Mouse (Mus musculus) lung, postnatal 0 days (tissue): ENCODE results near the gene Notum. TPM values are rescaled to one million over a fixed set of nuclear protein-coding genes. Genes with fewer than 3 reads are reported as not detected.

Experiments
- ATAC-seq: fragments of 200-750 bp; cut with Nextera tagmentation; 2 replicates; pipeline ENCODE4 v1.8.0; 2017; ENCODE audit warnings: moderate library complexity
- DNase-seq: peaks from one replicate; pipeline ENCODE4 v3.0.0-alpha.2; 2016; ENCODE audit warnings: low spot score
- H3K27ac ChIP-seq: fragments of 300-500 bp; sonication (generic); 2 replicates; pipeline ENCODE4 v1.5.1; 2014; ENCODE audit warnings: antibody characterized with exemption, mild to moderate bottlenecking, low read length, mixed read lengths
- H3K27me3 ChIP-seq: fragments of 300-500 bp; sonication (generic); replicated peaks from 2 replicates; pipeline ENCODE4 v1.6.1; 2014; ENCODE audit warnings: low read length, mixed read lengths; ENCODE audit not compliant: insufficient read depth
- H3K36me3 ChIP-seq: fragments of 300-500 bp; sonication (generic); 2 replicates; pipeline ENCODE4 v1.6.1; 2014; ENCODE audit warnings: low read length, mixed read lengths; ENCODE audit not compliant: insufficient read depth
- H3K4me1 ChIP-seq: fragments of 300-500 bp; sonication (generic); 2 replicates; pipeline ENCODE4 v1.6.1; 2014; ENCODE audit warnings: antibody characterized with exemption, low read depth, low read length, mixed read lengths; ENCODE audit not compliant: insufficient read depth
- H3K4me2 ChIP-seq: fragments of 300-500 bp; sonication (generic); replicated peaks from 2 replicates; pipeline ENCODE4 v1.6.1; 2014; ENCODE audit warnings: low read depth, mild to moderate bottlenecking, low read length, moderate library complexity, mixed read lengths
- H3K4me3 ChIP-seq: fragments of 300-500 bp; sonication (generic); 2 replicates; pipeline ENCODE4 v1.5.1; 2014; ENCODE audit warnings: low read depth, low read length
- H3K9ac ChIP-seq: fragments of 300-500 bp; sonication (generic); replicated peaks from 2 replicates; pipeline ENCODE4 v1.6.1; 2014; ENCODE audit warnings: low read depth, mild to moderate bottlenecking
- H3K9me3 ChIP-seq: fragments of 300-500 bp; sonication (generic); 2 replicates; pipeline ENCODE4 v1.6.1; 2016; ENCODE audit warnings: low read length, mixed read lengths
- CTCF ChIP-seq: IDR thresholded peaks from 2 replicates; pipeline ENCODE4 v1.5.1; 2016; ENCODE audit warnings: antibody characterized with exemption, mild to moderate bottlenecking
- EP300 ChIP-seq: IDR thresholded peaks from 2 replicates; pipeline ENCODE4 v1.6.1; 2016; ENCODE audit warnings: antibody characterized with exemption, mild to moderate bottlenecking, control low read depth
- WGBS: fragments of 180-500 bp; shearing (Covaris S2); extraction: QIAGEN DNeasy Blood & Tissue Kit; methylation state at CpG from one replicate; pipeline ENCODE4 v1.1.7; 2014; 5-methylcytosine and 5-hydroxymethylcytosine counted together
- polyA plus RNA-seq: library from polyadenylated mRNA; unstranded; fragments of >200 nt; fragmentation: Nextera tagmentation; extraction: Ambion mirVana; gene quantifications from 2 replicates; pipeline ENCODE4 v1.2.1, GENCODE M21; 2015

Notum gene
- polyA plus RNA-seq, 1 experiment from 2014 or later, result 8.5 TPM

DNA sequence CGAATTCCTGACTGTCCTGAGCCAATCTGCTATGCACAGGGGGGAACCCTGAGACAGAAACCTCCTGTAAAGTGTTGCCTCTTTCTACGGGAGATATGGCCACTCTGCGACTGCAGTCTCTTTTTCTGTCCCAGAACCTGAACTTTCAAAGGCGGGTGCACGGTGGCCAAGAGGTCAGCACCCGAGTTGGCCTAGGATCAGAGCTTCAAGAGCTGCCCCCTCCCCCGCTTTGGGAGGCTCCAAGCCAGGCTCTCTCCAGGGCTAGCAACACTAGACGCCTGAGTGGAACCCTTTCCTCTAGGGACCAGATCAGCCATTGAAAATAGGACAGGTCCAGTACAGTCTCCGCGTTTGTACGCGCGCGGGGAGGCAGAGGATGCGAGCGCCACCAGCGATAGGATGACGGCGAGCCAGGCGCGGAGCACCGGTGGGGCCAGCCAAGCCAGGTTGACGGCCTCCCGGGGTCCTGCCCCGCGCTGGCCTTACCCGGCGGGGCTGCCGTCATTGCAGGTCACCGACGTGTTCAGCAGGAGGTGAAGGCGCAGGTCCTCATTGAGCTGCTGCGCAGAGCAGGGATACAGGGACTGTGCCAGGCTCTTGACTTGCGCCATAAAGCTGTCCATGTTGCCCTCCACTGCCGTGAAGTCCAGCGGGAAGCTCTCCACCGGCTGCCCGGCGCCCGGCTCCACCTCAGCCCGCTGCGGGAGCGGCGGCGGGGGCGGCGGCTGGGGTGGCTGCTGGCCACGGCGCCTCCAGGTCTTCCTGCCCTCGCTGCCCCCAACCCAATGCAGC, 1.3 kb downstream of the Notum start:
- Histone ChIP-seq H3K4me3 (peak overlapping the region; percentile 45), H3K36me3 (no peaks in the 10 kb centered on the region), H3K9ac (no peak overlapping the region), H3K27ac (no peak overlapping the region), H3K9me3 (no peaks in the 10 kb centered on the region), H3K4me2 (peak overlapping the region; percentile 79), H3K4me1 (peaks cover 7% of the 10 kb centered on the region), H3K27me3 (peaks cover 41% of the 10 kb centered on the region)
- WGBS, result 3% methylated on average over 40 of the region's 50 CpGs
- ATAC-seq (peak; percentile 13; the same call in 1 of the 2 replicates), DNase-seq (no peak)
- no peak for TF ChIP-seq EP300
- no peak for TF ChIP-seq CTCF

GRCm38 (mm10) chr11:120658876-120659410, 2.0 kb downstream of the Notum start:
- 3% methylated on average over 24 of the region's 24 CpGs for WGBS
- peaks cover 41% of the 10 kb centered on the region for H3K27me3 ChIP-seq
- TF ChIP-seq EP300 (no peak), CTCF (peak; percentile 96)
- no peak overlapping the region for H3K9ac ChIP-seq
- H3K4me3 ChIP-seq, result peak overlapping the region; percentile 12; the same call in 1 of the 2 replicates
- no peaks in the 10 kb centered on the region for H3K36me3 ChIP-seq
- ATAC-seq, result peak; percentile 51
- peaks cover 7% of the 10 kb centered on the region for H3K4me1 ChIP-seq
- peak; percentile 88 for DNase-seq
- H3K27ac ChIP-seq, result no peak overlapping the region
- no peaks in the 10 kb centered on the region for H3K9me3 ChIP-seq
- H3K4me2 ChIP-seq, result peak overlapping the region; percentile 79

DNA sequence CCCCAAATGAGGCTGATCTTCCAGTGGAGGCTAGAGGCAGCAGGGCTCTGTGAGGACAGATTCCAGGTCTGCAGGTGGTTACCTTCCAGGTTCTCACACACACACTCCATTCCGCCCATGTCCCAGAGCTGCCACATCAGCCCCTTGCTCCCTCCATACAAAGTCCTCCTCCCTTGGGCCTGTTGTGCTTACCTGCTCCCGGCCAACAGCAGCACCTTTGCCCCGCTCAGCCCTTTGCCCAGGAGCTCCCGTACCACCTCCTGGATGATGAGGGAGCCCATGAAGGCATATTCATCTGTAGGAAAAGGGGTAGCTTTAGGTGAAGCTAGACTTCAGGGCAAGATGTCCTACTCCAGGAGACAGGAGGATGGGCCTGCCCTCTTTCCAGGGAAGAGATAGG, 3.7 kb downstream of the Notum start:
- H3K36me3 ChIP-seq, result no peaks in the 10 kb centered on the region
- peaks cover 41% of the 10 kb centered on the region for H3K27me3 ChIP-seq
- no peak for TF ChIP-seq CTCF
- no peaks in the 10 kb centered on the region for H3K9me3 ChIP-seq
- H3K27ac ChIP-seq, result no peak overlapping the region
- no peak overlapping the region for H3K4me3 ChIP-seq
- 78% methylated on average over 4 of the region's 4 CpGs for WGBS
- H3K9ac ChIP-seq, result no peak overlapping the region
- no peak overlapping the region for H3K4me2 ChIP-seq
- H3K4me1 ChIP-seq, result peaks cover 7% of the 10 kb centered on the region
- DNase-seq (no peak), ATAC-seq (no peak)

DNA sequence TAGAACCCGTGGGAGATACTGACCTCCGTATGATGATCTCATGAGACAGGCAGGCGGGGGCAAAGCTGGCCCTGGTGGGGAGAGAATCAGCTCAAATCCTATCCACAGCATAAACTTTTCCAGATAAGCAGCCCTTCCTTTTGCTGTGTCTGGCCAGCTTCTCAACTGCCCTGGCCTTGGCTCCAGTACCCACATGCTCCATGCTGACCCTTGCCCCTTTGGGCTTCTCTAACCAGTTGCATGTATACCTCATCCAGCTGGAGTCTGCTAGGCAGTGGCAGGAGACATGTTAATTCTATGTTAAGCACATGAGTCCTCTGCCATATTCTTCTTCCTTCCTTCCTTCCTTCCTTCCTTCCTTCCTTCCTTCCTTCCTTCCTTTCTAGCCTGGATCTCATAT, 6.2 kb downstream of the Notum start:
- Histone ChIP-seq H3K4me2 (no peak overlapping the region), H3K9me3 (no peaks in the 10 kb centered on the region), H3K27me3 (peaks cover 17% of the 10 kb centered on the region), H3K9ac (no peak overlapping the region), H3K4me1 (peaks cover 3% of the 10 kb centered on the region; the same call in 1 of the 2 replicates), H3K36me3 (no peaks in the 10 kb centered on the region), H3K4me3 (no peak overlapping the region), H3K27ac (no peak overlapping the region)
- no peak for TF ChIP-seq EP300
- no peak for TF ChIP-seq CTCF
- ATAC-seq (no peak), DNase-seq (no peak)
- WGBS, result 51% methylated on average over 3 of the region's 3 CpGs

DNA sequence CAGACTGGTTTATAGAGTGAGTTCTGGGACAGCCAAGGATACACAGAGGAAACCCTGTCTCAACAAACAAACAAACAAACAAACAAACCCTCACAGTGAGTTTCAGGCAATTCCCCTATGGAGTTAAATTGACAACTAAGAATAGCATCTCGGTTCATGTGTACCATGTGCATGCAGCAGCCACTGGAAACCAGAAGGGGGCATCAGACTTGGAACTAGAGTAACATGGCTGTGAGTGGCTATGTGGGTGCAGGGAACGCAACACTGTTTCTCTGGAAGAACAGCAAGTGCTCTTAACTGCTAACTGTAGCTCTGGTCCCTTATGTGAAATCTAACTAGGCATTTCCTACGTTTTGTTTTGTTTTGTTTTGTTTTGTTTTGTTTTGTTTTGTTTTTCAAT, 9.1 kb downstream of the Notum start:
- TF ChIP-seq EP300 (no peak), CTCF (peak; percentile 52)
- 65% methylated on average over 3 of the region's 3 CpGs for WGBS
- no peak overlapping the region for H3K27ac ChIP-seq
- no peak for ATAC-seq
- H3K27me3 ChIP-seq, result 0 out of 2 replicates have a peak, but pooled peaks cover 6% of the 10 kb centered on the region
- no peak for DNase-seq
- no peaks in the 10 kb centered on the region for H3K4me1 ChIP-seq
- no peak overlapping the region for H3K9ac ChIP-seq
- H3K9me3 ChIP-seq, result no peaks in the 10 kb centered on the region
- no peak overlapping the region for H3K4me3 ChIP-seq
- H3K36me3 ChIP-seq, result no peaks in the 10 kb centered on the region
- H3K4me2 ChIP-seq, result no peak overlapping the region

- H3K4me1 ChIP-seq, result 0 out of 2 replicates have a peak, but pooled peaks cover 3% of the 10 kb centered on the region
- H3K27ac ChIP-seq, result no peak within 1 kb of the TSS
- no peak within 1 kb of the TSS for H3K9ac ChIP-seq
- H3K36me3 ChIP-seq, result no peaks in the 10 kb centered on the region
- DNase-seq, result peak; percentile 45
- H3K9me3 ChIP-seq, result no peaks in the 10 kb centered on the region
- H3K4me3 ChIP-seq, result peak within 1 kb of the TSS; percentile 19; the same call in 1 of the 2 replicates
- H3K4me2 ChIP-seq, result peak within 1 kb of the TSS; percentile 52
- no peak for ATAC-seq
- TF ChIP-seq EP300, result no peak
- no peak for TF ChIP-seq CTCF
- 7% methylated on average over 13 of the region's 13 CpGs for WGBS
- H3K27me3 ChIP-seq, result 0 out of 2 replicates have a peak, but pooled peaks cover 6% of the 10 kb centered on the region
These were observed 12.9 kb downstream of the Notum start, which contains the start of gene Myadml2 for GRCm38 (mm10) chr11:120648001-120648476. Gene Myadml2 (minus strand): TSS chr11:120648158.
